Mouse (Mus musculus) cerebellum, adult 2 months (tissue): ENCODE measurements at regions not wholly inside any gene's neighbourhood (a gene's known extent, or its start where the extent isn't known, plus 50 kb on each side); places are given as distances from the start of the nearest gene placed in this dataset.

Source experiments
- CTCF ChIP-seq: fragments of 200-500 bp; IDR thresholded peaks from 2 replicates; pipeline ENCODE4 v1.5.1; 2011; ENCODE audit warnings: low read depth, mild to moderate bottlenecking, control low read depth, low read length, moderate library complexity, borderline replicate concordance; ENCODE audit not compliant: insufficient read depth
- POLR2A ChIP-seq: fragments of 200-500 bp; IDR thresholded peaks from 2 replicates; pipeline ENCODE4 v1.6.1; 2011; ENCODE audit warnings: low read length, control low read depth, borderline replicate concordance; ENCODE audit not compliant: insufficient read depth

GRCm38 (mm10) chr3:83486192-83486716, 279.9 kb upstream of the Sfrp2 start:
- TF ChIP-seq CTCF, result no peak
- no peak for TF ChIP-seq POLR2A
